Mouse (Mus musculus): Measurements from ENCODE around the gene Csnk1g1. TPM values are rescaled to one million over a fixed set of nuclear protein-coding genes. Genes with fewer than 3 reads are reported as not detected.

Csnk1g1 gene
- total RNA-seq, 2 experiments from 2014 or later = 61.8 to 66.1 TPM

Other genes with a start within 250 kb of the Csnk1g1 start
- gene Oaz2, start 240.9 kb upstream of the Csnk1g1 start, total RNA-seq (2021) = 100 to 1,000 TPM; 202 to 211 TPM
- 10 to 100 TPM; 59.4 to 65.0 TPM for gene Zfp609, start 81.4 kb upstream of the Csnk1g1 start, total RNA-seq (2021)
- 1 to 10 TPM; 7.0 to 8.5 TPM for gene Pclaf, start 18.7 kb upstream of the Csnk1g1 start, total RNA-seq (2021)
- gene Trip4, start 130 bp upstream of the Csnk1g1 start, total RNA-seq (2021) = 10 to 100 TPM; 35.8 to 41.2 TPM
- 100 to 1,000 TPM; 233 to 249 TPM for gene Ppib, start 151.3 kb downstream of the Csnk1g1 start, total RNA-seq (2021)
- gene Snx22, start 160.8 kb downstream of the Csnk1g1 start, total RNA-seq (2021) = 1 to 10 TPM; 5.9 to 7.3 TPM
- 10 to 100 TPM; 48.9 to 50.0 TPM for gene Snx1, start 217.7 kb downstream of the Csnk1g1 start, total RNA-seq (2021)
- gene Ciao2a, start 217.7 kb downstream of the Csnk1g1 start, total RNA-seq (2021) = 10 to 100 TPM; 23.7 to 27.9 TPM
- gene Dapk2, start 249.3 kb downstream of the Csnk1g1 start, total RNA-seq (2021) = under 1 TPM; 0.84 to 0.97 TPM